Mouse (Mus musculus) liver, embryonic 14.5 days (tissue): ENCODE results near the gene Hoxd3.

ENCODE experiments used
- CTCF ChIP-seq: IDR thresholded peaks from 2 replicates; pipeline ENCODE4 v1.5.1; 2016; ENCODE audit warnings: antibody characterized with exemption, low read depth, control low read depth
- EP300 ChIP-seq: IDR thresholded peaks from 2 replicates; pipeline ENCODE4 v1.6.1; 2016; ENCODE audit warnings: antibody characterized with exemption, low read depth

DNA sequence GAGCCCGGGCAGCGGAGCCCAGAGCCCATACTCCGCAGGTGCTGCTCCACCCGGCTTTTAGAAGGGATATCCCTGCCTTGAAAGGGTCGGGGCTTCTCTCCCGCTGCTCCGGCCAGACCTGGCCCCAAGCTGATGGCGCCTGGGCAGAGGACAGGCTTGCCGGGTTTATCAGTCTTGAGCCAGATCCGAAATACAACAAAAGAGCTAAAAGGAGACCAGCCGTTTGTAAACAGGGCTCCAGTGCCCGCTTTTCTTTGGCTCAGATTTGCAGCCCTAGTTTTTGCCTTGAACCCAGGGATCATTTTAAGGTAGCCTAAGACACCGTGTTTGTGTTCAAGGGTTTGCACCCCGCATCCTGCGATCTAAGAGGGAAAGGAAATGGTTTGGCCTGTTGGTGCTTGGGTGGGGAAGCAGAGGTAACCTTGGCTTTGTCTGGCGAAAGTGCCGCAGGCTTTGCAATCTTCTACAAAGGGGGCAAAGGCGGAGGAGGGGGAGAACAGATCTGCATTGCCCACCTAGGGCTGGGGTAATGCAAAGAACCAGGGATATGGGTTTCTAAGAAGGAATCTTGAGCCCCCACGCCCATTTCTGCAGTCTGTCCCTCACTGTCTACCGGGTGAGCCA, 18.8 kb upstream of the Hoxd3 start:
- TF ChIP-seq CTCF (no peak), EP300 (no peak)
